Mouse (Mus musculus) liver, embryonic 16.5 days (tissue): ENCODE measurements around the gene Mgll. TPM values are rescaled to one million over a fixed set of nuclear protein-coding genes. Genes with fewer than 3 reads are reported as not detected.
A peak's percentile ranks its signal among the peaks of the same experiment; 100 is the strongest.

Experiments
- ATAC-seq: fragments of 200-750 bp; cut with Nextera tagmentation; 2 replicates; pipeline ENCODE4 v1.8.0; 2017; ENCODE audit warnings: low read depth, mild to moderate bottlenecking, moderate number of reproducible peaks, moderate library complexity
- H3K27ac ChIP-seq: fragments of 300-500 bp; sonication (generic); 2 replicates; pipeline ENCODE4 v1.5.1; 2014; ENCODE audit warnings: mild to moderate bottlenecking, low read length
- H3K27me3 ChIP-seq: fragments of 300-500 bp; sonication (generic); 2 replicates; pipeline ENCODE4 v1.6.1; 2014; ENCODE audit warnings: low read depth, low read length, mixed read lengths; ENCODE audit not compliant: control insufficient read depth, insufficient read depth
- H3K36me3 ChIP-seq: fragments of 300-500 bp; sonication (generic); 2 replicates; pipeline ENCODE4 v1.6.1; 2014; ENCODE audit warnings: mild to moderate bottlenecking; ENCODE audit not compliant: control insufficient read depth, insufficient read depth
- H3K4me1 ChIP-seq: fragments of 300-500 bp; sonication (generic); 2 replicates; pipeline ENCODE4 v1.6.1; 2014; ENCODE audit warnings: low read depth, low read length, mixed read lengths; ENCODE audit not compliant: control insufficient read depth
- H3K4me2 ChIP-seq: fragments of 300-500 bp; sonication (generic); 2 replicates; pipeline ENCODE4 v1.6.1; 2014; ENCODE audit warnings: low read depth, low read length, mixed read lengths
- H3K4me3 ChIP-seq: fragments of 300-500 bp; sonication (generic); 2 replicates; pipeline ENCODE4 v1.5.1; 2014; ENCODE audit warnings: low read depth, mild to moderate bottlenecking, low read length
- H3K9ac ChIP-seq: fragments of 300-500 bp; sonication (generic); 2 replicates; pipeline ENCODE4 v1.6.1; 2014; ENCODE audit warnings: low read depth, low read length
- H3K9me3 ChIP-seq: fragments of 300-500 bp; sonication (generic); replicated peaks from 2 replicates; pipeline ENCODE4 v1.6.1; 2016; ENCODE audit warnings: low read length; ENCODE audit not compliant: control insufficient read depth
- WGBS: fragments of 180-500 bp; shearing (Covaris S2); extraction: QIAGEN DNeasy Blood & Tissue Kit; methylation state at CpG from one replicate; pipeline ENCODE4 v1.1.7; 2014; ENCODE audit not compliant: insufficient replicate concordance; 5-methylcytosine and 5-hydroxymethylcytosine counted together
- polyA plus RNA-seq: library from polyadenylated mRNA; unstranded; fragments of >200 nt; fragmentation: Nextera tagmentation; extraction: Ambion mirVana; gene quantifications from 2 replicates; pipeline ENCODE4 v1.2.1, GENCODE M21; 2015

Mgll gene
- 62.3 and 62.4 TPM in 2 replicates for polyA plus RNA-seq

- peak within 1 kb of the TSS; percentile 95 for H3K4me2 ChIP-seq
- peak; percentile 92 for ATAC-seq
- WGBS, result under 1% methylated on average over 104 of the region's 105 CpGs
- peak within 1 kb of the TSS; percentile 87 for H3K27ac ChIP-seq
- peaks cover 13% of the 10 kb centered on the region for H3K36me3 ChIP-seq
- H3K4me3 ChIP-seq, result peak within 1 kb of the TSS; percentile 84
- H3K9me3 ChIP-seq, result no peaks in the 10 kb centered on the region
- H3K27me3 ChIP-seq, result no peaks in the 10 kb centered on the region
- peak within 1 kb of the TSS; percentile 92 for H3K9ac ChIP-seq
- H3K4me1 ChIP-seq, result peaks cover 46% of the 10 kb centered on the region
Observed at GRCm38 (mm10) chr6:88724313-88725195, at the start of gene Mgll. Mgll (plus strand) TSS chr6:88724412.

DNA sequence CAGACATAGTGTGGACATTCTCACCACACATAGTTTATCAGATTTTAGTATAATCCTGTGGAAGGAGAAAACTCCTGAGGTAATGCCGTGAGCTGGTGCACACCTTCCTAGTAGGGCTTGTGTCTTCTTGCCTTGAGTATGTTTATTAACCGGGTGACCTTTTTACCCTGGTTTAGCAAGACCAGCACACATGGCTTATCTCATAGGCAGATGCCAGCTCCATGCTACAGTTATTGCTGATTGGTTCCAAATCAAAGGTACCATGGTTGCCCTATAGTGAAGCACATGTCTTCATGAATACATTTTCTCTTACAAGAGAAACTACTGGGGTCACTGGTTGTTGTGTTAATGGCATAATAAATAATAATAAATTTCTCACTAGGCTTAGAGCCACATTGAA is 48.4 kb upstream of the Mgll start:
- H3K4me3 ChIP-seq, result no peak overlapping the region
- no peaks in the 10 kb centered on the region for H3K36me3 ChIP-seq
- 75% methylated on average over 2 of the region's 2 CpGs for WGBS
- H3K27ac ChIP-seq, result no peak overlapping the region
- H3K27me3 ChIP-seq, result no peaks in the 10 kb centered on the region
- no peaks in the 10 kb centered on the region; the same call in 1 of the 2 replicates for H3K4me1 ChIP-seq
- ATAC-seq, result no peak
- H3K4me2 ChIP-seq, result no peak overlapping the region
- no peak overlapping the region for H3K9ac ChIP-seq
- no peaks in the 10 kb centered on the region for H3K9me3 ChIP-seq

- Histone ChIP-seq H3K27me3 (no peaks in the 10 kb centered on the region), H3K9ac (no peak overlapping the region), H3K4me1 (no peaks in the 10 kb centered on the region; the same call in 1 of the 2 replicates), H3K36me3 (no peaks in the 10 kb centered on the region), H3K4me3 (no peak overlapping the region), H3K27ac (no peak overlapping the region), H3K9me3 (no peaks in the 10 kb centered on the region), H3K4me2 (no peak overlapping the region)
- peak; percentile 45; the same call in 1 of the 2 replicates for ATAC-seq
- 58% methylated on average over 6 of the region's 6 CpGs for WGBS
Observed at GRCm38 (mm10) chr6:88676753-88677736, 47.2 kb upstream of the Mgll start.

- no peak overlapping the region for H3K27ac ChIP-seq
- H3K4me3 ChIP-seq, result no peak overlapping the region
- H3K4me1 ChIP-seq, result no peaks in the 10 kb centered on the region; the same call in 1 of the 2 replicates
- H3K9ac ChIP-seq, result no peak overlapping the region
- H3K27me3 ChIP-seq, result no peaks in the 10 kb centered on the region
- WGBS, result 55% methylated on average over 2 of the region's 2 CpGs
- H3K4me2 ChIP-seq, result no peak overlapping the region
- no peaks in the 10 kb centered on the region for H3K9me3 ChIP-seq
- H3K36me3 ChIP-seq, result no peaks in the 10 kb centered on the region
- ATAC-seq, result no peak
Observed at GRCm38 (mm10) chr6:88677738-88678137, 46.5 kb upstream of the Mgll start.

GRCm38 (mm10) chr6:88681026-88681425 is 43.2 kb upstream of the Mgll start:
- no peaks in the 10 kb centered on the region; the same call in 1 of the 2 replicates for H3K27me3 ChIP-seq
- no peak overlapping the region for H3K4me3 ChIP-seq
- no peak overlapping the region for H3K27ac ChIP-seq
- no peaks in the 10 kb centered on the region for H3K36me3 ChIP-seq
- WGBS, result 56% methylated on average over 3 of the region's 3 CpGs
- no peak overlapping the region for H3K9ac ChIP-seq
- no peaks in the 10 kb centered on the region; the same call in 1 of the 2 replicates for H3K4me1 ChIP-seq
- ATAC-seq, result no peak
- no peak overlapping the region for H3K4me2 ChIP-seq
- H3K9me3 ChIP-seq, result no peaks in the 10 kb centered on the region

DNA sequence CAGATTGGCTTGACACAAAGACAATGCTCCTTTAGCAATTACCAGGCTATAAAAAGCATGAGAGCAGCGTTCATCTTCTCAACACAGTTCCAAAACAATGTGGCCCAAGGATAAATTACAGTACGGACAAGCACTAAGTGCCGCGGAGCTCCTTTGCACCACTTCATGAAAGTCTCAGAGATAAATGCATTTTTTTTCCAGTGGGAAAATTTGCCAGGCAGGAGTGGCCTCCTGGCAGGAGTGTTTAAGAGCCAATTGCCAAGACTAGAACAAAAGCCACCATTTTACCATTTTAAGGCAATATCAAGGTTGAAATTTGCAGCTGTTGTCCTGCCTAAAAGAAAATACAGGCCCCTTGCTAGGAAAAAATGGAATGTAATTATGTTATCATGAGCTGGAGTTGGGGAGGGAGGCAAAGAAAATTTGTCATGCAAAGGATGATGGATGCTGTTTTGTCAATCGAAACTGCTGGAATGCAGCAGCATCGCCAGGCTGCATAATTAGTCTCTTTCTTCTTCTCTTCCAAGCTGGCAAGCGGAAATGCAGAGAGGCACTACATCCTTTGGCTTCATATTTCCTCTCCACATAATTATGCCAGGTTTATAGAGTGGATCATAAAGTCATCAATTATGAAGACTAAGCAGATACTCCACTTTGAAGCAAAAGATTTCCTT is 40.7 kb upstream of the Mgll start:
- Histone ChIP-seq H3K9me3 (no peaks in the 10 kb centered on the region), H3K4me1 (no peaks in the 10 kb centered on the region), H3K27me3 (no peaks in the 10 kb centered on the region; the same call in 1 of the 2 replicates), H3K4me3 (no peak overlapping the region), H3K9ac (no peak overlapping the region), H3K4me2 (no peak overlapping the region), H3K27ac (no peak overlapping the region), H3K36me3 (no peaks in the 10 kb centered on the region)
- WGBS, result 67% methylated on average over 7 of the region's 7 CpGs
- ATAC-seq, result no peak

GRCm38 (mm10) chr6:88688171-88688570 is 36.0 kb upstream of the Mgll start:
- H3K27me3 ChIP-seq, result no peaks in the 10 kb centered on the region; the same call in 1 of the 2 replicates
- H3K9me3 ChIP-seq, result no peaks in the 10 kb centered on the region

GRCm38 (mm10) chr6:88688712-88689111 is 35.5 kb upstream of the Mgll start:
- no peak overlapping the region for H3K4me2 ChIP-seq
- peaks cover 5% of the 10 kb centered on the region for H3K4me1 ChIP-seq
- H3K4me3 ChIP-seq, result no peak overlapping the region
- no peak for ATAC-seq
- H3K36me3 ChIP-seq, result no peaks in the 10 kb centered on the region
- H3K27ac ChIP-seq, result no peak overlapping the region
- 68% methylated on average over 3 of the region's 3 CpGs for WGBS
- no peak overlapping the region for H3K9ac ChIP-seq
- no peaks in the 10 kb centered on the region for H3K9me3 ChIP-seq
- no peaks in the 10 kb centered on the region; the same call in 1 of the 2 replicates for H3K27me3 ChIP-seq

More at GRCm38 (mm10) chr6:88688171-88688570, 36.0 kb upstream of the Mgll start:
- no peaks in the 10 kb centered on the region for H3K36me3 ChIP-seq
- WGBS, result 76% methylated on average over 11 of the region's 11 CpGs
- peaks cover 5% of the 10 kb centered on the region for H3K4me1 ChIP-seq
- H3K4me2 ChIP-seq, result no peak overlapping the region
- H3K9ac ChIP-seq, result no peak overlapping the region
- ATAC-seq, result no peak
- H3K27ac ChIP-seq, result no peak overlapping the region
- no peak overlapping the region for H3K4me3 ChIP-seq
